Mouse (Mus musculus): ENCODE data around the gene Qtrt1. TPM values are rescaled to one million over a fixed set of nuclear protein-coding genes. Genes with fewer than 3 reads are reported as not detected.

The Qtrt1 gene
- total and polyA plus RNA-seq, 3 experiments, result 48.1 to 57.8 (median 56.8) TPM

DNA sequence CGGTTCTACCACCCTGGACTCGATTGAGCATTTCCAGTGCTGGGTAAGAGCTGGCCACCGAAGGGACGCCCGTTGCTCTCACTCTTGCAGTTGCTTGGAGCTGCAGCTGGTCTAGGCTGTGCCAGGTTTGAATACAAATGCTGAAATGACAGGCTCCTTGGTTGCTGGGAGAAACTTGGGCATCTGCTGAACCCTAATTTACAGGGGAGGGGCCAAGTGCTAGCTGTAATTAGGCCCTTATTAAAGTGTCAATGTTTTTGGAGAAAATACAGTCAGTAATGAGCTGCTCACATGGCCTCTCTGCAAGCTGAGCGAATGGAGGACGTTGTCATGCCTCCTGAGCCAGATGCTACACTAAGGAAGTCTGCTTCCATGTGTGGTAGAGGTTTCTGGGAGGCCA lies 19.1 kb downstream of the Qtrt1 start:
- dilution Hi-C loops (cut with MboI; ENCODE audit: extremely low pct_ligation_motif_present, extremely low pct_unique_long_range_greater_than_20kb, low sequenced_read_pairs), result no loop called here
- no peak for DNase-seq (ENCODE audit: extremely low read depth)
- peaks cover 9 to 71% of the 10 kb centered on the region in 2 experiments for H3K36me3 ChIP-seq (replicated peaks in 1 of 2; ENCODE audit: control insufficient read depth in 1 of 2, insufficient read depth in 1 of 2, low read length in 1 of 2)
- no peaks in the 10 kb centered on the region for H3K27me3 ChIP-seq (replicated peaks)
- no peak overlapping the region for H3K27ac ChIP-seq (ENCODE audit: insufficient read depth, low read depth)
- no peak overlapping the region for H3K4me2 ChIP-seq (ENCODE audit: insufficient read depth, low read depth, poor library complexity, severe bottlenecking)
- no peak overlapping the region for H3K4me3 ChIP-seq (replicated peaks in 1 of 3; ENCODE audit: low read depth in 2 of 3, low read length in 2 of 3, poor library complexity in 1 of 3)
- H3K4me1 ChIP-seq (ENCODE audit: control insufficient read depth in 1 of 2, insufficient read depth in 2 of 2), result peaks cover 9 to 51% of the 10 kb centered on the region in 2 experiments
- in situ Hi-C loops (cut with MboI; ENCODE audit: low pct_ligation_motif_present, low pct_unique_long_range_greater_than_20kb, low sequenced_read_pairs), result no loop called here
- TF ChIP-seq TCF12 (IDR thresholded peaks at IDR 0.05; ENCODE audit: low read depth, low read length) (no peak), GABPA (IDR thresholded peaks at IDR 0.05; ENCODE audit: insufficient replicate concordance, low read depth, low read length) (no peak), MYC (IDR thresholded peaks at IDR 0.05; ENCODE audit: low read depth, low read length) (no peak), KAT2A (IDR thresholded peaks at IDR 0.05; ENCODE audit: insufficient replicate concordance, low read length) (no peak), MAZ (IDR thresholded peaks at IDR 0.05; ENCODE audit: low read depth, low read length) (no peak), EP300 (IDR thresholded peaks at IDR 0.05; ENCODE audit: low read length) (no peak), USF1 (IDR thresholded peaks at IDR 0.05; ENCODE audit: low read depth, low read length) (no peak), POLR2A (IDR thresholded peaks at IDR 0.05; ENCODE audit: low read depth, low read length) (no peak), SIN3A (IDR thresholded peaks at IDR 0.05; ENCODE audit: low read length) (no peak), ZMIZ1 (IDR thresholded peaks at IDR 0.05; ENCODE audit: low read depth, low read length) (no peak), JUND (conservative IDR thresholded peaks at IDR 0.05; ENCODE audit: low read depth, low read length) (no peak), BHLHE40 (IDR thresholded peaks at IDR 0.05; ENCODE audit: low read depth, low read length) (no peak), NELFE (IDR thresholded peaks at IDR 0.05; ENCODE audit: low read depth, low read length) (no peak)
- H3K9me3 ChIP-seq (replicated peaks; ENCODE audit: low read length), result no peaks in the 10 kb centered on the region
- peaks cover 58% of the 10 kb centered on the region for H3K79me2 ChIP-seq (replicated peaks; ENCODE audit: control insufficient read depth, extremely low read depth, insufficient read depth, poor library complexity, severe bottlenecking)
- no peak overlapping the region for H3K9ac ChIP-seq (ENCODE audit: insufficient read depth, low read depth)

DNA sequence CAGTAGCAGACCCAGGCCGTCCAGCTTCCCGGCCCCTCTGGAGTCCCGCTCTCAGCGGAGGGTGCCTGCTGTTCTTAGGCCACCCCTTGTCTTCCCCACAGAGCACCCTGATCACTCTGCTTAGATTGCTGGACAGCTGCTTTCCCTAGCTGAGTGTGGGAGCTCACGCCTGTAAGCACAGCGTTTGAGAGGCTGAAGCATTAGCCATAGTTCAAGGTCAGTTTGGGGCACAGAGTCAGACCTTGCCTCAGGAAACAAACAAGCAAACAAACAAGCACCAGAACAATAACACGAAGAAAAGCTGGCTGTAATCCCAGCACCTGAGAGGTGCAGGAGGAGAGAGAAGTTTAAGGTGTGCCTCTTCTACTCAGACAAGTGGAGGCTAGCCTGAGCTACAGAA lies 20.4 kb downstream of the Qtrt1 start:
- dilution Hi-C loops (cut with MboI; ENCODE audit: extremely low pct_ligation_motif_present, extremely low pct_unique_long_range_greater_than_20kb, low sequenced_read_pairs) (no loop called here), in situ Hi-C loops (cut with MboI; ENCODE audit: low pct_ligation_motif_present, low pct_unique_long_range_greater_than_20kb, low sequenced_read_pairs) (no loop called here)
- Histone ChIP-seq H3K79me2 (replicated peaks; ENCODE audit: control insufficient read depth, extremely low read depth, insufficient read depth, poor library complexity, severe bottlenecking) (peaks cover 47% of the 10 kb centered on the region), H3K36me3 (replicated peaks in 1 of 2; ENCODE audit: control insufficient read depth in 1 of 2, insufficient read depth in 1 of 2, low read length in 1 of 2) (peaks cover 9 to 80% of the 10 kb centered on the region in 2 experiments), H3K9ac (ENCODE audit: insufficient read depth, low read depth) (no peak overlapping the region), H3K27ac (ENCODE audit: insufficient read depth, low read depth) (no peak overlapping the region), H3K27me3 (replicated peaks) (no peaks in the 10 kb centered on the region), H3K4me3 (replicated peaks in 1 of 3; ENCODE audit: low read depth in 2 of 3, low read length in 2 of 3, poor library complexity in 1 of 3) (no peak overlapping the region), H3K4me1 (ENCODE audit: control insufficient read depth in 1 of 2, insufficient read depth in 2 of 2) (peaks cover 5 to 52% of the 10 kb centered on the region in 2 experiments), H3K9me3 (replicated peaks; ENCODE audit: low read length) (no peaks in the 10 kb centered on the region), H3K4me2 (ENCODE audit: insufficient read depth, low read depth, poor library complexity, severe bottlenecking) (no peak overlapping the region)
- TF ChIP-seq POLR2A (IDR thresholded peaks at IDR 0.05; ENCODE audit: low read depth, low read length) (no peak), BHLHE40 (IDR thresholded peaks at IDR 0.05; ENCODE audit: low read depth, low read length) (no peak), SMC3 (IDR thresholded peaks at IDR 0.05; ENCODE audit: low read depth, low read length) (no peak), HCFC1 (IDR thresholded peaks at IDR 0.05; ENCODE audit: low read depth, low read length) (no peak), KAT2A (IDR thresholded peaks at IDR 0.05; ENCODE audit: insufficient replicate concordance, low read length) (no peak), TCF12 (IDR thresholded peaks at IDR 0.05; ENCODE audit: low read depth, low read length) (no peak), MYC (IDR thresholded peaks at IDR 0.05; ENCODE audit: low read depth, low read length) (no peak), TBP (conservative IDR thresholded peaks at IDR 0.05; ENCODE audit: low read depth, low read length) (no peak), JUND (conservative IDR thresholded peaks at IDR 0.05; ENCODE audit: low read depth, low read length) (no peak), NELFE (IDR thresholded peaks at IDR 0.05; ENCODE audit: low read depth, low read length) (no peak), ZMIZ1 (IDR thresholded peaks at IDR 0.05; ENCODE audit: low read depth, low read length) (no peak), MAX (IDR thresholded peaks at IDR 0.05; ENCODE audit: low read length) (no peak), NRF1 (IDR thresholded peaks at IDR 0.05; ENCODE audit: low read depth, low read length) (no peak), ZC3H11A (IDR thresholded peaks at IDR 0.05; ENCODE audit: low read depth, low read length) (no peak), ETS1 (conservative IDR thresholded peaks at IDR 0.05; ENCODE audit: low read depth, low read length) (no peak), UBTF (IDR thresholded peaks at IDR 0.05; ENCODE audit: low read depth, low read length) (no peak)
- DNase-seq (ENCODE audit: extremely low read depth), result no peak

All from CH12.LX (cell line).